Mouse (Mus musculus): ENCODE measurements around the gene Secisbp2l.

Secisbp2l gene

GRCm38 (mm10) chr2:125782719-125783109, at the start of gene Secisbp2l:
Gene Secisbp2l, minus strand, starts transcription at chr2:125782870.
- peak; percentile 56 to 80 for DNase-seq (ENCODE audit: low read depth in 1 of 2, low spot score in 2 of 2)

- no peak for DNase-seq (ENCODE audit: low read depth in 1 of 2, low spot score in 2 of 2)
Measured at GRCm38 (mm10) chr2:125829924-125830323, 47.3 kb upstream of the Secisbp2l start.

- no peak for DNase-seq (ENCODE audit: low read depth in 1 of 2, low spot score in 2 of 2)
Measured at GRCm38 (mm10) chr2:125827898-125828297, 45.2 kb upstream of the Secisbp2l start.

- no peak for DNase-seq (ENCODE audit: low read depth in 1 of 2, low spot score in 2 of 2)
Measured at GRCm38 (mm10) chr2:125826201-125826600, 43.5 kb upstream of the Secisbp2l start.

GRCm38 (mm10) chr2:125820397-125820796, 37.7 kb upstream of the Secisbp2l start:
- DNase-seq (ENCODE audit: low read depth in 1 of 2, low spot score in 2 of 2): no peak

GRCm38 (mm10) chr2:125813972-125814595, 31.4 kb upstream of the Secisbp2l start:
- no peak for DNase-seq (ENCODE audit: low read depth in 1 of 2, low spot score in 2 of 2)

GRCm38 (mm10) chr2:125811332-125811731, 28.7 kb upstream of the Secisbp2l start:
- no peak for DNase-seq (ENCODE audit: low read depth in 1 of 2, low spot score in 2 of 2)

- DNase-seq (ENCODE audit: low read depth in 1 of 2, low spot score in 2 of 2): no peak
Measured at GRCm38 (mm10) chr2:125809551-125809950, 26.9 kb upstream of the Secisbp2l start.

- DNase-seq (ENCODE audit: low read depth in 1 of 2, low spot score in 2 of 2): no peak
Measured at GRCm38 (mm10) chr2:125805826-125806225, 23.2 kb upstream of the Secisbp2l start.

- DNase-seq (ENCODE audit: low read depth in 1 of 2, low spot score in 2 of 2): no peak
Measured at GRCm38 (mm10) chr2:125801947-125802346, 19.3 kb upstream of the Secisbp2l start.

- no peak for DNase-seq (ENCODE audit: low read depth in 1 of 2, low spot score in 2 of 2)
Measured at GRCm38 (mm10) chr2:125801038-125801437, 18.4 kb upstream of the Secisbp2l start.

- DNase-seq (ENCODE audit: low read depth in 1 of 2, low spot score in 2 of 2): no peak
Measured at GRCm38 (mm10) chr2:125800428-125800827, 17.8 kb upstream of the Secisbp2l start.

- no peak for DNase-seq (ENCODE audit: low read depth in 1 of 2, low spot score in 2 of 2)
Measured at GRCm38 (mm10) chr2:125797872-125798271, 15.2 kb upstream of the Secisbp2l start.

- DNase-seq (ENCODE audit: low read depth in 1 of 2, low spot score in 2 of 2): no peak
Measured at GRCm38 (mm10) chr2:125795118-125795517, 12.4 kb upstream of the Secisbp2l start.

GRCm38 (mm10) chr2:125794166-125794565, 11.5 kb upstream of the Secisbp2l start:
- DNase-seq (ENCODE audit: low read depth in 1 of 2, low spot score in 2 of 2): no peak

GRCm38 (mm10) chr2:125792879-125793261, 10.2 kb upstream of the Secisbp2l start:
- DNase-seq (ENCODE audit: low read depth in 1 of 2, low spot score in 2 of 2): no peak

- DNase-seq (ENCODE audit: low read depth in 1 of 2, low spot score in 2 of 2): no peak
Measured at GRCm38 (mm10) chr2:125792144-125792878, 9.6 kb upstream of the Secisbp2l start.

GRCm38 (mm10) chr2:125791485-125791885, 8.8 kb upstream of the Secisbp2l start:
- DNase-seq (ENCODE audit: low read depth in 1 of 2, low spot score in 2 of 2): peak; percentile 47 to 49

GRCm38 (mm10) chr2:125790242-125790641, 7.6 kb upstream of the Secisbp2l start:
- DNase-seq (ENCODE audit: low read depth in 1 of 2, low spot score in 2 of 2): no peak

- no peak for DNase-seq (ENCODE audit: low read depth in 1 of 2, low spot score in 2 of 2)
Measured at GRCm38 (mm10) chr2:125789265-125789664, 6.6 kb upstream of the Secisbp2l start.

GRCm38 (mm10) chr2:125788785-125789184, 6.1 kb upstream of the Secisbp2l start:
- no peak for DNase-seq (ENCODE audit: low read depth in 1 of 2, low spot score in 2 of 2)

- DNase-seq (ENCODE audit: low read depth in 1 of 2, low spot score in 2 of 2): no peak
Measured at GRCm38 (mm10) chr2:125788351-125788750, 5.7 kb upstream of the Secisbp2l start.

GRCm38 (mm10) chr2:125785021-125785420, 2.4 kb upstream of the Secisbp2l start:
- DNase-seq (ENCODE audit: low read depth in 1 of 2, low spot score in 2 of 2): no peak

Measured in monocyte, adult 2 months (primary cell).